Mouse (Mus musculus) thymus, postnatal 36 days (tissue): Measurements from ENCODE around the gene Spint4.

Source experiments
- DNase-seq, 2 experiments: peaks; one replicate each; pipeline ENCODE4 v3.0.0; 2022; ENCODE audit warnings: mixed read lengths in 2 of 2

Gene Spint4

DNA sequence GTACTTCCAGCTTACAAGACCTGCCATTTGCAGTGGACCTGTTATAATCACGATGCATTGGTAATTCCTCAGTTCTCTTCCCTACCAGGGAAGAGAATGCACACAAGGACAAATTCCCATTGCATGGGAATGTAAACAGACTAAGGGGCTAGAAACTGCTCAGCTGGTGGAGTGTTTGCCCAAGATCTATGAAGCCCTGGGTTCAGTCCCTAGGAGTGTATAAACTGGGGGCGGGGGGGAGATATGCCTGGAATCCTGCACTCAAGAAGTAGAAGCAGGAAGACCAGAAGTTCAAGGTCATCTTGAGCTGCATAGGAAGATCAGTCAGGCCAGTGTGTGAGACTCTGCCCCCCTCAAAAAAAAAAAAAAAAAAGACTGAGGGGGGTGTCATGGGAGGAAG is 35.0 kb downstream of the Spint4 start:
- no peak for DNase-seq

DNA sequence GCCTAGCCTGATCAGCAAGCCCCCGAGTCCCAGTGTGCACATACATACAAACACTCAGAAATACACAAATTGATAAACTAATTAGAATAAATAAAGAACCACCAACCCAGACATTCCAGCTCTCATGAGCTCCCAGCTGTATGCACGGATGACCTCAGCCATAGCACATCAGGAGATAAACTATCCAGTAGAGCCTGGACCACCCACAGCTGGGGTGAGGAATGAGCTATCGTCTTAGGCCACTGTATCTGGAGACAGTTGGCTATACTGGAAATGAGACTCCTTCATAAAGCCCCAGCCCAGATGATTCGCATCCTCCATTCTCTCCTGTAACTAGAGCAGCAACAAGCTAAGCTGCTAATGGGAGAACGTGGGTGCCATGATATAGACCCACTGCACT is 36.5 kb downstream of the Spint4 start:
- no peak for DNase-seq

DNA sequence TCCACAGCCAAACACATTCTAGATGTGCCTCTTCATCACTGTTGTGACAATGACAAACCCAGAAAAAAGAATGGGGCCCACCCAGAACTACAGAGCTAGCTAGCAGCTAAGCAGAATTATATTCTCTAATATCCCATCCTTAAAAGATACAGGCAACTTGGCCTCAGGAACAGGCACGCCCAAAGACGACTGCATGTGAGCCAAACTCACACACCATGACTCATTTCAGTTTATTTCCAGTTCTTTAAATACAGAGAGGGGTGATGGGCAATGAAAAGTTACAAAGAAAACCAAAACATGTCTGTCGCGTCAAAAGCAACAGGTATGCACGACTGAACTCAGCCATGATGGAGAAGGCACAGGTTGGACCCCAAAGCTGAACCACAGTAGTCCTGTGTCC is 37.1 kb downstream of the Spint4 start:
- no peak for DNase-seq

DNA sequence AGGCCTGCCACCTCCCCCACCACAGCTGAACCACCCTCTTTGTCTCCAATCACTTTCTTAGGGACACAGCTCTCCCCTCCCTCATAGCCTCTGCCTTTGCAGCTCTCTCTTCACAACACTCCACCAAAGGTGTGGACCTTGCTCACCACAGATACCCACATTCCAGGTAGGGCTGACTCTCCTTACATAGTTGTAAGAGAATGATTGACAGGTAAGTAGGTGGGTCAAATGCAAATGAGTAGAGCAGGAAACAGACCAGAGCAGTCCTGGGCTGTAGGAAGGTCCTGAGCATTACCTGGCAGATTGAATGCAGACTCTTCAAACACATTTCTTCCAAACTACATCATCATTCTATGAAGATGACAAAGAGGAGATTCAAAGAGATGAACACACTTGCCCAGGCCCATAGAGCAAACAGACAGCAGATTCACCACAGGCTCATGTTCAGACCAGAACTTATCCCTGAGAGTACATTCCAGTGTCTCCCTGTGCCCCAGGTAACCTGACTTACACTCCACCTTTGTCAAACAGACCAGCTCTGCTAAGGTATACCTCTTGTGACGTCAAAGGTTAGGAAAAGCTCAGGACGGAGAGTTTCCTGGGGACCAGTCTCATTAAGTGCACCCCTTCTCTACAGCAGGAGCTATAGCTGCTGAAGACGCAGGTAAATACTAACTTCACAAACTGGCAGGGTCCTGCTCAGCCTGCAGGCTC is 39.2 kb downstream of the Spint4 start:
- no peak for DNase-seq

DNA sequence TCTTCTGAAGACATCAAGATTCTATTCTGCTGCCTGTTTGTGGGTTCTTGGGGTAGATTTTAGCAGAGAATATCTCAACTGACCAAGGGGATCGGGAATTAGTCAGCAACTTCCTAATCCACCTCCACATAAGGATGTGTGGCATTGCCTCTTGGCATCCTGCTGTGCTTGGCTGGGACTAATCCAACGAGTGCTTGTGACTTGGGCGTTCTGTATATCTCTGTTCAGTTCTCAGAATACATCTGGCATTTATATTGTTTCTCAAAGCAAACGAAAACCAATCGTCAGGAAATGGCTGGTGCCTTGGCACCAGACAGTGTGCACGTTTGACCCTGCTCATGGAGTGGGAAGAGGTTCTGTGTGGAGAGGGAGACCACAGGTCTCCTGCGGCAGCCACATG is 41.6 kb downstream of the Spint4 start:
- no peak for DNase-seq

DNA sequence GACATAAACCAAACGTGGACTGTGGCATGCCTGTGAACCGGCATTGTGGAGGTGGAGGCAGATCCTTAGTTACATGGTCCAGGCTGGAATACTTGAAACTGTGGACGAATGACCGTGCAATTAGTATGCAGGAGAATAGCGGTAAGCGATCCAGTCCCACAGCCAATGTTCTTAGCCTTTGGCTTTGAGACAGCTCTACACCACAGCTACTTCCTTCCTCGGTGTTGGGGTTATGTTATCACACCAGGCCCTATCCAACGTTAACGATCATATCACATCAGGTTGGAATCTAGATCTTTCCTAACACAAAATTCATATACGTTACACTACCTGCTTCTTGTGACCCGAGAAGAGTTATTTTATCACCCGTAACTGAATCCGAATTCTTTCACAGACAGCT is 46.7 kb downstream of the Spint4 start:
- DNase-seq, result no peak

DNA sequence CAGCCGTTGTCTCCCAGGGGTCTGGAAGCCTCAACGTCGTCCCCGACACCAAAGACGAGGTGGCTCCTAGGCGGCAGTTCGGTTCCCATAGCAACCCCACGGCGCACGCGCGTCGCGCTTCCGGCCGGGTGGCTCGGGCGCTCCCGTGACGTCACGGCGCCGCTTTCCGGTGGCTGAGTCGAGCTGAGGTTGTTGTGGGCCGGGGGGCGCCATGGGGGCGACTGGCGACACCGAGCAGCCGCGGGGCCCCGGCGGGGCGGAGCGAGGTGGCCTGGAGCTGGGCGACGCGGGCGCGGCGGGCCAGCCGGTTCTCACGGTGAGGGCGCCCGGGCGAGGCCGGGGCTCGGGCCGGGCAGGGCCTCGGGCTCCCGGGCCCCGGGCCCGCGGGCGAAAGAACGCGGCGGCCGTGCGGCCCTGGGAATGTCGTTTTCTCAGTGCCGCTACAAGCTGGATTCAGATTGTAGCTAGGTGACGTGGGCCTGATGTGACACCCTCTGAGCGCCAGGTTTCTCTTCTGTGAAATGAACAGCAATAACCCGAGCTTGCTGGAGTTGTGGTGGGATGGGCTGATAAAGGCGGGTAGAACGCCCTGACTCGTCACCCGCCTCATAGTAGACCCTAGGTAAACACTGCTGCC is 47.7 kb downstream of the Spint4 start, which contains the start of the genes Wfdc3 and Dnttip1:
TSS of gene Wfdc3 (minus strand) at position 89 of the 637 bp plus-strand sequence.
TSS of gene Dnttip1 (plus strand) at position 141 of the 637 bp plus-strand sequence.
- peak; percentile 96 for DNase-seq

DNA sequence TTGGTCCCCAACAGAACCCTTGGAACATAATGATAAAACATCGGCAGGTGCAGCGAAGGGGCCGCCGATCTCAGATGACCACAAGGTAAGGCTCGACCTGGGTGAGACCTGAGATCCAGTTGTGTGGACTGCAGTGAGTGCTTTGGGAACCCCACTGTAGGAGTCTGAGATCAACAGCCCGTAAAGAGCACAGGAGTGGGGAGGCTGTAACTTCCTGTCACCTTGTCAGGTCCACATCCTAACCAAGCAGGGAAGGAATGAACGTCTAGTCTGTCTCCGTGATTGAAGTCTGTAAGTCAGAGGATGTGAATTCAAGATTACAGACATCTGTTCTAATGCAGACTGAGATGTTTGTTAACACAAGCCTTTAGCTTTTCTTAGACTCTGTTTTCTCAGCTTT is 48.4 kb downstream of the Spint4 start:
- no peak for DNase-seq

DNA sequence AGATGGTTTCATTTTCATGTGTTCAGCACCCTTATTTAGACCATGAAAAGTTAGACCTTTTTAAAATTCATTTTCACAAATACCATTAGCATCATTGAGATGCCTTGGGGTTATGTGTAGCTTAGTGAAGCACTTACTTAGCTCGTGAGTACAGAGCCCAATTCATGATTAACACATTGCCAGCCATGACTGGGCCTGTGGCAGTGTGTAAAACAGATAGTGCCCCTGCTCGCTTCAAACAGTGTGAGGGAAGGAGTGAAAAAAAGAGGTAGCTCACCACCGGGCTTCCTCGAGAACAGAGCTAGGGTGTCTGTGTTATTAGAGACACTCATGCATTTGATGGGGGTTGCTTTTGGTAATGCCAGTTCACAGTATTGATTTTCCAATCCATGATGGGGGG is 49.9 kb downstream of the Spint4 start:
- no peak for DNase-seq

DNA sequence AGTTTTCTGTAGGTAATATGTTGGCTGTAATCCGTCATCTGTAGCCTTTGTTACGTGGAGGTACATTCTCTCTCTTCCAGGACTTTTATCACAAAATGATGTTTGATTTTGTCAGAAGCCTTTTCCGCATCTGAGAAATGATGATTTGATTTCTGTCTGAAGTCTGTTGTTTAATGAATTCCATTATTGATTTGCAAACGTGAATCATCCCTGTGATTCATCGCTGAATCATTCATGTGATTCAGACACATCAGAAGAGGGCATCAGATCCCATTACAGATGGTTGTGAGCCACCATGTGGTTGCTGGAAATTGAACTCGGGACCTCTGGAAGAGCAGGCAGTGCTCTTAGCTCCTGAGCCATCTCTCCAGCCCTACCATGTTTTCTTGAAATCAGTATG is 50.7 kb downstream of the Spint4 start:
- no peak for DNase-seq
